Comparison of ENCODE assay signal across 8 mouse cellular contexts in the genomic region with DNA sequence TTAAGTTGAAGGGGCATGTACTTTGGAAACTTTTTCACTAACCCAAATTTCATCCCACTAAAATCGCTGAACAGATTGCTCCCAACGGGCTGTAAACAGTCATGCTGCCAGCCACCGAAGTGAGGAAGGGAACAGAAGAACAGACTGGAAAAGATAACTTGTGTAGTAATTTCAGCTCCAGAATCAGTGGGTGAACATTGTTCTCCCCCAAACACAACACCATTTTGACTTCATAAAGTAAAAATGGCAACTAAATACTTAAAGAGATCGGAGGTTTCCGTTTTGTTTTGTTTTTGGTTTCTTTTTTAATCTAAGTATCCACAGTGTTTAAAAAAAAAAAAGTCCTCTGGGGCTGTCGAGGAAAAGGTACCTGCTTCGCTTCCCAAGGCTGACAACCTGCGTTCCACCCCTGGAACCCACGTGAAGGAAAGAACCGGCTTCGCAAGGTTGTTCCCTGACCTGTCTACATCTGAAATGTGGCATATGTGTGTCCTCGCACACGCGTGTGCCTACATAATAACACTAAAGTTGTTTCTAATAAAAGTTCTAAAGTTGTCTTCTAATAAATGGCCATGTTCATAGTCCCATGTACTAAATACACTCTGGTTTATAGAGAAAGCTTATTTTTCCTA. TPM values are rescaled to one million over a fixed set of nuclear protein-coding genes. Genes with fewer than 3 reads are reported as not detected.
DNase-seq lines count a peak whose midpoint lies in the region; ATAC-seq lines count a peak whose summit lies in the region.

No protein-coding gene starts in this region.

- peak overlapping the region; percentile 89 for H3K4me2 ChIP-seq in liver, embryonic 13.5 days

- H3K27ac ChIP-seq in liver, embryonic 13.5 days: peak overlapping the region; percentile 95

- 43% methylated on average over 14 of the region's 14 CpGs for WGBS in liver, embryonic 13.5 days (ENCODE audit: insufficient replicate concordance)

- peak overlapping the region; percentile 93 for H3K4me3 ChIP-seq in liver, embryonic 13.5 days (replicated peaks)

- H3K9me3 ChIP-seq in liver, embryonic 13.5 days (replicated peaks): no peaks in the 10 kb centered on the region

- H3K9ac ChIP-seq in liver, embryonic 13.5 days: peak overlapping the region; percentile 97

- H3K4me1 ChIP-seq in liver, embryonic 13.5 days (replicated peaks): peaks cover 28% of the 10 kb centered on the region

- H3K27me3 ChIP-seq in liver, embryonic 13.5 days: no peaks in the 10 kb centered on the region
- H3K27me3 ChIP-seq in splenic B cell, adult 2 months (ENCODE audit: control insufficient read depth, insufficient read depth, low read length, poor library complexity, severe bottlenecking): no peaks in the 10 kb centered on the region

- no peak for ATAC-seq in liver, embryonic 13.5 days (ENCODE audit: low read depth)

- peak; percentile 22 for DNase-seq in heart, adult 8-10 months (ENCODE audit: low spot score)
- no peak for DNase-seq in heart, adult 11 months
- DNase-seq in MN1 (ENCODE audit: low spot score): peak; percentile 29
- DNase-seq in heart, adult 9 months (ENCODE audit: low spot score in 2 of 2): peak; percentile 15 to 37
- DNase-seq in liver, embryonic 13.5 days: no peak
- DNase-seq in splenic B cell, adult 2 months (ENCODE audit: low read depth, low spot score): peak; percentile 22
- no peak for DNase-seq in ovary, postnatal 36 days (ENCODE audit: low spot score)
- DNase-seq in gastrocnemius, adult 8-10 months (ENCODE audit: low spot score in 2 of 2): no peak

- no peaks in the 10 kb centered on the region for H3K36me3 ChIP-seq in liver, embryonic 13.5 days
- no peaks in the 10 kb centered on the region for H3K36me3 ChIP-seq in splenic B cell, adult 2 months (ENCODE audit: control insufficient read depth, insufficient read depth, low read length, poor library complexity, severe bottlenecking)

RNA-seq across cellular contexts. Expression of a gene that starts 1.3 kb away (rescaled TPM):
- 10 to 100 TPM; 36.6 to 44.0 (median 41.1) TPM for total RNA-seq in heart, adult 8-10 months (2022)
- polyA plus RNA-seq in liver, embryonic 13.5 days (2015; fragmentation: Nextera tagmentation; extraction: Ambion mirVana): 3.1 and 3.4 TPM in 2 replicates
- 10 to 100 TPM; 53.2 to 59.9 (median 55.7) TPM for total RNA-seq in gastrocnemius, adult 8-10 months (2022)

RNA-seq across cellular contexts. Expression of a gene that starts 41.8 kb away (rescaled TPM):
- 10 to 100 TPM; 42.7 to 56.7 (median 46.3) TPM for total RNA-seq in heart, adult 8-10 months (2022)
- polyA plus RNA-seq in liver, embryonic 13.5 days (2015; fragmentation: Nextera tagmentation; extraction: Ambion mirVana): 15.5 and 18.6 TPM in 2 replicates
- total RNA-seq in gastrocnemius, adult 8-10 months (2022): 10 to 100 TPM; 41.3 to 48.5 (median 45.1) TPM

RNA-seq across cellular contexts. Expression of a gene that starts 41.8 kb away (rescaled TPM):
- 10 to 100 TPM; 28.1 to 38.2 (median 32.3) TPM for total RNA-seq in heart, adult 8-10 months (2022)
- polyA plus RNA-seq in liver, embryonic 13.5 days (2015; fragmentation: Nextera tagmentation; extraction: Ambion mirVana): 21.1 and 21.2 TPM in 2 replicates
- total RNA-seq in gastrocnemius, adult 8-10 months (2022): 10 to 100 TPM; 16.3 to 19.1 (median 17.1) TPM

Comparison
In these comparisons a context has a peak if more than half of its experiments do, and no peak if none do; other contexts are left out.
1. DNase-seq: peak in heart, adult 8-10 months (single experiment), MN1 (single experiment), heart, adult 9 months (2 of 2) and splenic B cell, adult 2 months (single experiment); none in heart, adult 11 months (single experiment), liver, embryonic 13.5 days (single experiment), ovary, postnatal 36 days (single experiment) and gastrocnemius, adult 8-10 months (0 of 2).